Mouse (Mus musculus): Measurements from ENCODE around the gene Myzap.
"Not testable (repeated sequence)": the region's sequence is repeated elsewhere in the genome, so short reads cannot be mapped to it uniquely, and the experiment has no call there.

Gene Myzap

DNA sequence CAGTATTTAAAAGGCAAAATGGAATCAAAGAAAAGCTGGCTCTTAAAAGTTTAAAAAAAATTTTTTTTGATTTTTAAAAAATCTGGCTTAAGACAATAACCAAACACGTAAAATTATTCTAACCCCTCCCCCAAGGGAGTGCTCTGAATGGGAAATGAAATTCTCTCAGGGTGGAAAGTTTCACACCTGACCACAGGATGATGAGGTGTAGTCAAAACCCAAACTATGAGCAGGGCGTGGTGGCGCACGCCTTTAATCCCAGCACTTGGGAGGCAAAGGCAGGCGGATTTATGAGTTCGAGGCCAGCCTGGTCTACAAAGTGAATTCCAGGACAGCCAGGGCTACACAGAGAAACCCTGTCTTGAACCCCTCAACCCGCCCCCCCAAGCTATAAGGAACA lies 108.3 kb downstream of the Myzap start:
- DNase-seq (ENCODE audit: low spot score) = not testable (repeated sequence)

DNA sequence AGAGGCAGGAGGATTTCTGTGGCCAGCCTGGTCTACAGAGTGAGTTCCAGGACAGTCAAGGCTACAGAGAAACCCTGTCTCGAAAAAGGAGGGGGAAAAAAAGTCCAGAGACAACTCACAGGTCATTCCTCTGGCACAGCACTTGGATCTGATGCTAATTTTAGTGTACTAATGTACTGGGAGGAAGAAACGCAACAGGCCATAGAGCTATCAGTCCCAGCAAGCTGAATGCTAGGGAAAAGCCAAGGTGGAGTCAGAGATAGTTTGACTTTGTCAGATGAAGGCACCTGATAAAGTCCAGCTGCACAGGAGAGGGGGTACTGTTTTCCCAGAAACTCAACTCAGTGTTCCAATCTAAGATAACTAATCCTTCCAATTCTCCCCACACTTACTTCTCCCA lies 111.9 kb downstream of the Myzap start:
- DNase-seq (ENCODE audit: low spot score) = no peak

DNA sequence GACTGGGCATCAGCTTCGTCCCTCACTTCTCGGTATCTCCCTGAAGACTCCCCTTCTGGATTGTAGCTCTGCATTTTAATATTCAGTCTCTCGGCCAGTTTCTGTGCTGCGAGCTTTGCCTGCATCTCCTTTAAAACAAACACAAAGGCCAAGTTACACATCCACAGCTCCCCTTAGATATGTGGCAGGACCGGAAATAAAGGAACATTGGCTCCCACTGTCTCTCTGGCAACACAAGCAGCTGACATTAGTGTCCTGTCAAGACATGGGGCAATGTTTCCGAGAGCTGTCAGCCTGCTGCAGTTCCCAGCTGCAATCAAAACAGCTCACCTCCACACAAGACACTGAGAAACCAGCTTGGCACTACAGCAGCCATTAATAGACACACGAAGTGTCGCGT lies 112.7 kb downstream of the Myzap start:
- DNase-seq (ENCODE audit: low spot score) = no peak

DNA sequence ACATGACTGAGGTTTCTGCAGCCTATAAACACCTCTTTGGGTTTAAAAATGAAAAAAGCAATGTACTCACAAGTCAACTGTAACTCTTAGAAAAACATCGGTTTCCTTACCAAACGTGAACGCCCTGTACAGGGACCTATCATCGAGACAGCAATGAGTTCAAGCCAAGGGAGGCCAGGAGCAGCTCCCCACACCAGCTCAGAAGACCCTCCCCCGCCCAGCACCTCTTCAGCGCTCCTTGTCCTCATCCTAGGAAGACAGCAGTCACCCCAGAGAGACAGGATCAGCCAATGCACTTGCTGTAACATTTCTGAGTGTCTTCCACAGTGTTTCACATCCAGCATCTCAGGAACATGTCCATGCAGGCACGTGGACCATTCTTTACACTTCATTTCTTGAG lies 113.6 kb downstream of the Myzap start:
- DNase-seq (ENCODE audit: low spot score) = no peak

DNA sequence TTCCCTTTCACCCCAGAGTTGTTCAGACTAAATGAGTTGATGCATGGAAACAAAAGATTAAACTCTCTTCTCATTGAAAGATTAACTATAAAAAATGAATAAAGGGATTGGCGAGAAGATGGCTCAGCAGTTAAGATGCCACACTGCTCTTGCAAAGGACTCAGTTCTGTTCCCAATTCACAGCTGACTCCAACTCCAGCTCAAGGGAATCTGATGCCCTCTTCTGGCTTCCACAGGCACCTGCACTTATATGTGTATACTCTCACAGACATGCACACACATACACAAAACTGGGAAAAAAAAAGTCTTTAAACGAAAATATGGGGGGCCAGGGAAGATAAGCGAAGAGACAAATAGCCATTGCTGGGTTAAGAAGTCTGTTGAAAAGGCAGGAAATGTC lies 115.6 kb downstream of the Myzap start:
- DNase-seq (ENCODE audit: low spot score) = no peak

DNA sequence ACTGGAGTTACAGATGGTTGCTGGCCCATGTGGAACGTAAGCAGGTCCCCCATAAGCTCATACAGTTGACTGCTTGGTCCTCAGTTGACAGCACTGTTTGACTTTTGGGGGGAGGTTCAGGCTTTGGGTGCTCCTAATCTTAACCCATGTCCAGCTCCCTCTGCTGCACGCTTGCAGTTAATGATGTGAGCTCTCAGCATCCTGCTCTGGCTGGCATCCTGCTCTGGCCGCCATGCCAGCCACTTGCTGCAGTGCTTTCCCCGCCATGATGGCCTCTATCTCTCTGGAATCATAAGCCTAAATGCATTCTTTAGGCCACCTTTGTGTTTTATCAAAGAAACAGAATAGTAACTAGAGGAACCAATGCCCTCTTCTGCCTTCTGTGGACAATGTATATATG lies 116.6 kb downstream of the Myzap start:
- DNase-seq (ENCODE audit: low spot score) = no peak

DNA sequence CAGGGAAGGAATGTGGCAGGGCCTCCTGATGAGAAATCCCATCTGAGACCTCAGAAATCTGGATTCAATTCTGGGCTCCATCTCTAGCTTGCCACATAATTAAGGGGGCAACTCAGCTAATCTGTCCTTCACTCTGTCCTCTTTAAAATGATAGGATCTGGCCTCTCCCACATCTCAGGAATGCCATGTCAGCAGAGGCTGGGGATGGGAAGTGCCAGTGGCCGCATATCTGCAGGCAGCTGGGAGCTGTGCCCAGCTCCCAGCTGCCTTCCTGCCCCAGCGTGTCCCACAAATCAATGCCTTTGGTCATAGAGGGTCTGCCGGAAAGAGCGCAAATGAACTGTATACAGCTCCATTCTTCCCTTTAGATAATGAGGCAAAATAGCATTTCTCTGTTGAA lies 124.7 kb downstream of the Myzap start:
- DNase-seq (ENCODE audit: low spot score) = no peak

DNA sequence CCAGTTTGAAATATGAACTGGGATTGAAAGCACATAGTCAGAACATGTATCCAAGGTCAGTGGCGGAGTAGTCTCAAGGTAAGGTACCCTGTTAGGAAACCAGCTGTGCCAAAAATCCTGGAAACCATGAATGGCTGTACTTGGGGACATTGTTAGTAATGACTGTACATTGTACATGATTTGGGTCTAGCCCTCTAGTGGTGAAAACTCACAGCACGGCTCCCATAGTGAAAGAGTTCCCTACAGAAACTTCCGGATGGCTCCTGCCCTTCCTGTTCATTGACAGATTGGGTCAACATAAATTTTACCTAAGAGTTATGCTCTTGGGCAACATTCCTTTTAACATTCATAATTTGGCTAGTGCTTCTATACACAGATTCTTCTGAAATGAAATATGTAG lies 126.0 kb downstream of the Myzap start:
- DNase-seq (ENCODE audit: low spot score) = no peak

DNA sequence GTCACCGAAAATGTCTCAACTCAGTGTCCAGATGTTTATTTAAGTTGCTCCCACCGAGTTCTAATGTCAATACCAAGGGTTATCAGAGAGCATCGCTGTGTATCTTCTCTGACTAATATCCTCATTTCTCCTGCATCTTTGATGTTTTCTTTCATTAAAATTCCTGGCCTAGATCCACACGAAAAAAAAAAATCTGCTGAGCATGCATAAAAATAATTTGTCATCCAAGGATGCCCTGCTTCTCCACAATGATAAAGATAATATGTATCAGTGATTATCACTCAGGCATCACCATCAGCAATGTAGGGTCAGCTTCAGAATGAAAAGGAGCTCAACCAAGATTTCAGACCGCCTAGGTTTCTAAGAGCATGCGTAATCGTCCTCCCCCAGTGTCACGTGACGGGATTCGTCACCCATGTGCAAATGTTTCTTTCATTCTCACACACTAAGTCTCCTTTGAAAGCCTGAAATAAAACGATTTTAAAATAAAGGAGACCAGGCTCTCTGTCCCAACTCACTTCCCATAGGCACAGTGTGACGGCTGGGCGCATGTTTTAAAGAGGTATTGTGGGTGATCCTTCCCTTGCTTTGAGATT lies 129.0 kb downstream of the Myzap start:
- no peak for DNase-seq (ENCODE audit: low spot score)

DNA sequence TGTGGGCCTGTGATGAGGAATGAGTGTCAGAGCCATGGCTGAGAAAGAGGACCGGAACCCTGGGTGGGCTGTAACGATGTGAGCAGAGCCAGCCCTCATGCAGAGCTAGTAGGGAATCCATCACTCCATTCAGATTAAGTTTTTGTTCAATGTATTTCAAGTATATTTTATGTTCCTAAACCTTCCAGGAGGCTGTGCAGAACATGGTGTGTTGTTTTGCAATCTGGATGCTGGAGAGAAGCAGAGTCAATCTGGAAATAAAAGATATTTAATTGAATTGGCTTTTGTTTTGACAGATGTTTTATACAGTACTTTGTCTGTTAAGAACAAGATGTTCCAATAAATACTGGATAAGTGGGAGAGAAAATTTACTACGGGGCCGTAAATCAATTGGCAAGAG lies 135.4 kb downstream of the Myzap start:
- no peak for DNase-seq (ENCODE audit: low spot score)
